Mouse (Mus musculus): Measurements from ENCODE around the gene Sdk1. TPM values are rescaled to one million over a fixed set of nuclear protein-coding genes. Genes with fewer than 3 reads are reported as not detected.

The Sdk1 gene
- total and polyA plus RNA-seq, 3 experiments: 0.04 to 0.87 TPM; not detected in 1

- TF ChIP-seq HCFC1 (IDR thresholded peaks at IDR 0.05; ENCODE audit: low read depth, low read length) (no peak), POLR2A (IDR thresholded peaks at IDR 0.05; ENCODE audit: low read depth, low read length) (no peak), CHD2 (IDR thresholded peaks at IDR 0.05; ENCODE audit: low read length) (no peak), EP300 (IDR thresholded peaks at IDR 0.05; ENCODE audit: low read length) (no peak), PAX5 (IDR thresholded peaks at IDR 0.05; ENCODE audit: low read length) (no peak), IRF4 (IDR thresholded peaks at IDR 0.05; ENCODE audit: low read depth, low read length) (no peak), MAX (IDR thresholded peaks at IDR 0.05; ENCODE audit: low read length) (no peak), ZKSCAN1 (IDR thresholded peaks at IDR 0.05; ENCODE audit: borderline replicate concordance, low read depth, low read length) (no peak), NRF1 (IDR thresholded peaks at IDR 0.05; ENCODE audit: low read depth, low read length) (no peak), MXI1 (IDR thresholded peaks at IDR 0.05; ENCODE audit: low read depth, low read length) (no peak), SMC3 (IDR thresholded peaks at IDR 0.05; ENCODE audit: low read depth, low read length) (no peak)
- H3K4me2 ChIP-seq (ENCODE audit: insufficient read depth, low read depth, poor library complexity, severe bottlenecking): no peak overlapping the region
- no peaks in the 10 kb centered on the region for H3K79me2 ChIP-seq (replicated peaks; ENCODE audit: control insufficient read depth, extremely low read depth, insufficient read depth, poor library complexity, severe bottlenecking)
- DNase-seq (ENCODE audit: extremely low read depth): no peak
- dilution Hi-C loops (cut with MboI; ENCODE audit: extremely low pct_ligation_motif_present, extremely low pct_unique_long_range_greater_than_20kb, low sequenced_read_pairs): no loop called here
- no peak overlapping the region for H3K27ac ChIP-seq (ENCODE audit: insufficient read depth, low read depth)
- H3K9ac ChIP-seq (ENCODE audit: insufficient read depth, low read depth): no peak overlapping the region
- H3K4me1 ChIP-seq (ENCODE audit: control insufficient read depth in 1 of 2, insufficient read depth in 2 of 2): no peaks in the 10 kb centered on the region
- in situ Hi-C loops (cut with MboI; ENCODE audit: low pct_ligation_motif_present, low pct_unique_long_range_greater_than_20kb, low sequenced_read_pairs): no loop called here
- H3K9me3 ChIP-seq (replicated peaks; ENCODE audit: low read length): peaks cover 35% of the 10 kb centered on the region
- H3K27me3 ChIP-seq (replicated peaks): peaks cover under 1% of the 10 kb centered on the region
- H3K4me3 ChIP-seq (replicated peaks in 1 of 3; ENCODE audit: low read depth in 2 of 3, low read length in 2 of 3, poor library complexity in 1 of 3): no peak overlapping the region
- no peaks in the 10 kb centered on the region for H3K36me3 ChIP-seq (replicated peaks in 1 of 2; ENCODE audit: control insufficient read depth in 1 of 2, insufficient read depth in 1 of 2, low read length in 1 of 2)
Observed at GRCm38 (mm10) chr5:142243069-142243468, 1001.8 kb downstream of the Sdk1 start.

DNA sequence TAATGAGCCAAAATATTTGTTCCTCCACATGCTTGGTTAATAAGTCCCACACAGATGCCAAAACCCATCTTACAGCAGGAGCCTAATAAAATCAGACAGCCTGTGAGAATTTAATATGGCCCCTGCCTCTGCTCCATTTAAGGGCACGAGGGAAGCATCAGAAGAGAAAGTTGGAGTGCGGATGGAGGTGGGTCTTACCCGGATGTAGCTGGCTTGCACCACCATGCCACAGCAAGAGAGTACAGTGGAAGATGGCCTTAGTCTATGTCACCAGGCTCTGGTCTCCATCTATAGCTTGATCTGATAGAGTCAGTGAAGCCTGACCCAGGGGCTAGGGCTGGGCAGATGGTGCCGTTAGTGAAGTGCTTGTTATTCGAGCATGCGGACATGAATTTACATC lies 1014.9 kb downstream of the Sdk1 start:
- DNase-seq (ENCODE audit: extremely low read depth): no peak
- no peak overlapping the region for H3K4me3 ChIP-seq (replicated peaks in 1 of 3; ENCODE audit: low read depth in 2 of 3, low read length in 2 of 3, poor library complexity in 1 of 3)
- in situ Hi-C loops (cut with MboI; ENCODE audit: low pct_ligation_motif_present, low pct_unique_long_range_greater_than_20kb, low sequenced_read_pairs): no loop called here
- dilution Hi-C loops (cut with MboI; ENCODE audit: extremely low pct_ligation_motif_present, extremely low pct_unique_long_range_greater_than_20kb, low sequenced_read_pairs): no loop called here
- H3K9me3 ChIP-seq (replicated peaks; ENCODE audit: low read length): no peaks in the 10 kb centered on the region
- no peaks in the 10 kb centered on the region for H3K79me2 ChIP-seq (replicated peaks; ENCODE audit: control insufficient read depth, extremely low read depth, insufficient read depth, poor library complexity, severe bottlenecking)
- no peak overlapping the region for H3K9ac ChIP-seq (ENCODE audit: insufficient read depth, low read depth)
- H3K27me3 ChIP-seq (replicated peaks): peaks cover 32% of the 10 kb centered on the region
- H3K36me3 ChIP-seq (replicated peaks in 1 of 2; ENCODE audit: control insufficient read depth in 1 of 2, insufficient read depth in 1 of 2, low read length in 1 of 2): no peaks in the 10 kb centered on the region
- no peak for TF ChIP-seq NRF1 (IDR thresholded peaks at IDR 0.05; ENCODE audit: low read depth, low read length)
- no peak for TF ChIP-seq USF2 (conservative IDR thresholded peaks at IDR 0.05; ENCODE audit: low read depth, low read length)
- no peaks in the 10 kb centered on the region for H3K4me1 ChIP-seq (ENCODE audit: control insufficient read depth in 1 of 2, insufficient read depth in 2 of 2)
- no peak overlapping the region for H3K4me2 ChIP-seq (ENCODE audit: insufficient read depth, low read depth, poor library complexity, severe bottlenecking)
- no peak overlapping the region for H3K27ac ChIP-seq (ENCODE audit: insufficient read depth, low read depth)

GRCm38 (mm10) chr5:142258716-142259115 lies 1017.4 kb downstream of the Sdk1 start:
- dilution Hi-C loops (cut with MboI; ENCODE audit: extremely low pct_ligation_motif_present, extremely low pct_unique_long_range_greater_than_20kb, low sequenced_read_pairs): no loop called here

More at GRCm38 (mm10) chr5:142258716-142259115, 1017.4 kb downstream of the Sdk1 start:
- Histone ChIP-seq H3K79me2 (replicated peaks; ENCODE audit: control insufficient read depth, extremely low read depth, insufficient read depth, poor library complexity, severe bottlenecking) (no peaks in the 10 kb centered on the region), H3K27me3 (replicated peaks) (peaks cover 40% of the 10 kb centered on the region), H3K9ac (ENCODE audit: insufficient read depth, low read depth) (no peak overlapping the region), H3K4me1 (ENCODE audit: control insufficient read depth in 1 of 2, insufficient read depth in 2 of 2) (no peaks in the 10 kb centered on the region), H3K36me3 (replicated peaks in 1 of 2; ENCODE audit: control insufficient read depth in 1 of 2, insufficient read depth in 1 of 2, low read length in 1 of 2) (no peaks in the 10 kb centered on the region), H3K4me3 (replicated peaks in 1 of 3; ENCODE audit: low read depth in 2 of 3, low read length in 2 of 3, poor library complexity in 1 of 3) (no peak overlapping the region), H3K4me2 (ENCODE audit: insufficient read depth, low read depth, poor library complexity, severe bottlenecking) (no peak overlapping the region), H3K9me3 (replicated peaks; ENCODE audit: low read length) (no peaks in the 10 kb centered on the region), H3K27ac (ENCODE audit: insufficient read depth, low read depth) (no peak overlapping the region)
- no peak for DNase-seq (ENCODE audit: extremely low read depth)
- in situ Hi-C loops (cut with MboI; ENCODE audit: low pct_ligation_motif_present, low pct_unique_long_range_greater_than_20kb, low sequenced_read_pairs): no loop called here
- TF ChIP-seq MAZ (IDR thresholded peaks at IDR 0.05; ENCODE audit: low read depth, low read length): no peak
- TF ChIP-seq IRF4 (IDR thresholded peaks at IDR 0.05; ENCODE audit: low read depth, low read length): no peak
- no peak for TF ChIP-seq CHD1 (IDR thresholded peaks at IDR 0.05; ENCODE audit: low read depth, low read length)
- TF ChIP-seq MAX (IDR thresholded peaks at IDR 0.05; ENCODE audit: low read length): no peak
- TF ChIP-seq ZKSCAN1 (IDR thresholded peaks at IDR 0.05; ENCODE audit: borderline replicate concordance, low read depth, low read length): no peak
- no peak for TF ChIP-seq USF2 (conservative IDR thresholded peaks at IDR 0.05; ENCODE audit: low read depth, low read length)
- TF ChIP-seq MXI1 (IDR thresholded peaks at IDR 0.05; ENCODE audit: low read depth, low read length): no peak
- no peak for TF ChIP-seq ZC3H11A (IDR thresholded peaks at IDR 0.05; ENCODE audit: low read depth, low read length)
- TF ChIP-seq PAX5 (IDR thresholded peaks at IDR 0.05; ENCODE audit: low read length): no peak
- TF ChIP-seq CHD2 (IDR thresholded peaks at IDR 0.05; ENCODE audit: low read length): no peak

All from CH12.LX (cell line).